Mouse (Mus musculus): ENCODE measurements at regions not wholly inside any gene's neighbourhood (a gene's known extent, or its start where the extent isn't known, plus 50 kb on each side); places are given as distances from the start of the nearest gene placed in this dataset.

- DNase-seq (ENCODE audit: low spot score, missing footprints) (peak; percentile 100), ATAC-seq (ENCODE audit: low FRiP score) (peak; percentile 91)
- under 1% methylated on average over 14 of the region's 14 CpGs for WGBS
- Histone ChIP-seq H3K27me3 (ENCODE audit: control insufficient read depth, insufficient read depth, low read length) (peaks cover 3% of the 10 kb centered on the region; the same call in 1 of the 2 replicates), H3K4me1 (ENCODE audit: control insufficient read depth, insufficient read depth, low read length) (peaks cover 6% of the 10 kb centered on the region; the same call in 1 of the 2 replicates), H3K9me3 (ENCODE audit: control insufficient read depth, low read length) (no peaks in the 10 kb centered on the region), H3K36me3 (ENCODE audit: control insufficient read depth, insufficient read depth, low read length) (no peaks in the 10 kb centered on the region), H3K4me3 (ENCODE audit: low read depth, low read length) (no peak overlapping the region), H3K4me2 (peak overlapping the region; percentile 6; the same call in 1 of the 2 replicates), H3K9ac (ENCODE audit: low read length) (0 out of 2 replicates have a peak overlapping the region, but pooled peaks have one; percentile 1), H3K27ac (ENCODE audit: low read depth, low read length) (no peak overlapping the region)
Measured at GRCm38 (mm10) chr5:134006470-134007126, 92.9 kb upstream of the Castor2 start.

GRCm38 (mm10) chr5:134006001-134006400 is 93.5 kb upstream of the Castor2 start:
- no peak overlapping the region for H3K4me2 ChIP-seq
- WGBS, result 14% methylated on average over 3 of the region's 3 CpGs
- no peak overlapping the region for H3K4me3 ChIP-seq (ENCODE audit: low read depth, low read length)
- no peaks in the 10 kb centered on the region for H3K9me3 ChIP-seq (ENCODE audit: control insufficient read depth, low read length)
- peaks cover 6% of the 10 kb centered on the region; the same call in 1 of the 2 replicates for H3K4me1 ChIP-seq (ENCODE audit: control insufficient read depth, insufficient read depth, low read length)
- peaks cover 3% of the 10 kb centered on the region; the same call in 1 of the 2 replicates for H3K27me3 ChIP-seq (ENCODE audit: control insufficient read depth, insufficient read depth, low read length)
- no peak overlapping the region for H3K9ac ChIP-seq (ENCODE audit: low read length)
- no peak overlapping the region for H3K27ac ChIP-seq (ENCODE audit: low read depth, low read length)
- DNase-seq (ENCODE audit: low spot score, missing footprints), result no peak
- no peak for ATAC-seq (ENCODE audit: low FRiP score)
- H3K36me3 ChIP-seq (ENCODE audit: control insufficient read depth, insufficient read depth, low read length), result no peaks in the 10 kb centered on the region

DNA sequence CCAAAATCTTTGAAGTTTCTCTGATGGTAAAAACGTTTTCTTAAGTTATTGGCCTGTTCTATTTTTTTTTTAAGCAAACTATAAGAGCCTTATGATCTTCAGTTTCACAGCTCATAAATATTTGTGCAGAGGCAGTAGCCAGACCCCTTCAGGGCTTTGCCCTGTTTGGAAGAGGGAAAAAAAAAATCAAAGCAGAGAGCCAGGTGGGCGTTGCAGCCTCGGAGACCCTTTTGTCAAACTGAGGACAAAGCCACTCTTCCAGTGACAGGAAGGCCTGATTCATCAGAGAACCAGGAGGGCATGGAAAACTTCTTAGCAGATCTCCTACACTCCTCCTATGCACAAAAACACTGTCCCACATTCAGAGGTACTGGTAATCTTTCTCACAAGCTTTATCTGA is 99.4 kb upstream of the Castor2 start:
- no peaks in the 10 kb centered on the region for H3K9me3 ChIP-seq (ENCODE audit: control insufficient read depth, low read length)
- peak overlapping the region; percentile 58 for H3K27ac ChIP-seq (ENCODE audit: low read depth, low read length)
- WGBS, result 4% methylated on average over 3 of the region's 3 CpGs
- no peaks in the 10 kb centered on the region; the same call in 1 of the 2 replicates for H3K27me3 ChIP-seq (ENCODE audit: control insufficient read depth, insufficient read depth, low read length)
- H3K4me3 ChIP-seq (ENCODE audit: low read depth, low read length), result no peak overlapping the region
- H3K9ac ChIP-seq (ENCODE audit: low read length), result no peak overlapping the region
- no peak for ATAC-seq (ENCODE audit: low FRiP score)
- DNase-seq (ENCODE audit: low spot score, missing footprints), result no peak
- no peaks in the 10 kb centered on the region for H3K36me3 ChIP-seq (ENCODE audit: control insufficient read depth, insufficient read depth, low read length)
- no peak overlapping the region for H3K4me2 ChIP-seq
- H3K4me1 ChIP-seq (ENCODE audit: control insufficient read depth, insufficient read depth, low read length), result peaks cover 12% of the 10 kb centered on the region

DNA sequence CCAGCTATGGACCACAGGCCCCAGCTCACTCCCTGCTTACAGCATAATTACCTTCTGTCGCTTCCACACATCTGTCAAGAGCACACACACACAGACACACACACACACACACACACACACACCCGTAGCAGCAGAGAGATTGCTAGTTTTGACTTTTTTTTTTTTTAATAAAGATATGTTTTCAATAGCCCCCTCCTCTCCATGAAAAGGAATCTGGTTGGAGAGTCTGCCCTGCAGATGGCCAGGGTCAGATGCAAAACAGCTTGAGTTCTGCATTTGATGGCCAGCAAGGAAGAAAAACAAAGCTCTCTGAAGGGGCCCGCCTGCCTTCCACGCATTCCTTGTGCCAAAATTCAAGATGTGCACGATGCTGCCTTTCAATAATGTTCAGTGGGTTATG is 99.8 kb upstream of the Castor2 start:
- H3K4me1 ChIP-seq (ENCODE audit: control insufficient read depth, insufficient read depth, low read length), result peaks cover 12% of the 10 kb centered on the region
- ATAC-seq (ENCODE audit: low FRiP score) (0 out of 2 replicates have a peak, but pooled peaks have one; percentile 58), DNase-seq (ENCODE audit: low spot score, missing footprints) (peak; percentile 90)
- no peak overlapping the region for H3K9ac ChIP-seq (ENCODE audit: low read length)
- no peak overlapping the region for H3K27ac ChIP-seq (ENCODE audit: low read depth, low read length)
- no peaks in the 10 kb centered on the region for H3K9me3 ChIP-seq (ENCODE audit: control insufficient read depth, low read length)
- H3K4me3 ChIP-seq (ENCODE audit: low read depth, low read length), result no peak overlapping the region
- WGBS, result 10% methylated on average over 5 of the region's 5 CpGs
- no peaks in the 10 kb centered on the region; the same call in 1 of the 2 replicates for H3K27me3 ChIP-seq (ENCODE audit: control insufficient read depth, insufficient read depth, low read length)
- no peaks in the 10 kb centered on the region for H3K36me3 ChIP-seq (ENCODE audit: control insufficient read depth, insufficient read depth, low read length)
- H3K4me2 ChIP-seq, result no peak overlapping the region

DNA sequence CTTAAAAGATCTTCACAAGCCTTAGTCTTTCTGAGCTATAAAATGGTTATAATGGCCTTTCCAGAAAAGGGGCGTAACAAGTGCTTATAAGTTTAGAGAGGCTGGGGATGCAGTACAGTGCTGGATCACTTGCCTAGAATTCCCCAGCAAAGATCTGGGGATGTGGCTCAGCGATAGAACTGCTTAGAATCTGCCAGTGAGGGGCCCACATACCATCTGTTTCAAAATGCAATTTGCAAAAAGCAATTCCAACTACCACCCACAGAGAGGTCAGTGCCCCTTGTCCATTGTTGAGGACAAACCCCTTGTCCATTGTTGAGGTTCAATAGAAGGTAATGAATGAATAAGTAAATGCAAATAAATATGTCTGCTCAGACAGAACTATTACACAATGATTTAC is 107.5 kb upstream of the Castor2 start:
- Histone ChIP-seq H3K4me3 (ENCODE audit: low read depth, low read length) (no peak overlapping the region), H3K4me2 (no peak overlapping the region), H3K36me3 (ENCODE audit: control insufficient read depth, insufficient read depth, low read length) (no peaks in the 10 kb centered on the region), H3K9me3 (ENCODE audit: control insufficient read depth, low read length) (no peaks in the 10 kb centered on the region), H3K9ac (ENCODE audit: low read length) (no peak overlapping the region), H3K4me1 (ENCODE audit: control insufficient read depth, insufficient read depth, low read length) (peaks cover 4% of the 10 kb centered on the region), H3K27ac (ENCODE audit: low read depth, low read length) (no peak overlapping the region), H3K27me3 (ENCODE audit: control insufficient read depth, insufficient read depth, low read length) (peaks cover 39% of the 10 kb centered on the region)
- ATAC-seq (ENCODE audit: low FRiP score) (0 out of 2 replicates have a peak, but pooled peaks have one; percentile 46), DNase-seq (ENCODE audit: low spot score, missing footprints) (peak; percentile 91)
- 32% methylated on average over 2 of the region's 2 CpGs for WGBS

- DNase-seq (ENCODE audit: low spot score, missing footprints) (no peak), ATAC-seq (ENCODE audit: low FRiP score) (peak; percentile 68)
- 24% methylated on average over 3 of the region's 3 CpGs for WGBS
- Histone ChIP-seq H3K27me3 (ENCODE audit: control insufficient read depth, insufficient read depth, low read length) (peaks cover 44% of the 10 kb centered on the region), H3K36me3 (ENCODE audit: control insufficient read depth, insufficient read depth, low read length) (no peaks in the 10 kb centered on the region), H3K4me1 (ENCODE audit: control insufficient read depth, insufficient read depth, low read length) (peaks cover 4% of the 10 kb centered on the region), H3K9ac (ENCODE audit: low read length) (no peak overlapping the region), H3K9me3 (ENCODE audit: control insufficient read depth, low read length) (no peaks in the 10 kb centered on the region), H3K4me2 (no peak overlapping the region), H3K27ac (ENCODE audit: low read depth, low read length) (no peak overlapping the region), H3K4me3 (ENCODE audit: low read depth, low read length) (no peak overlapping the region)
Measured at GRCm38 (mm10) chr5:133991556-133991955, 108.0 kb upstream of the Castor2 start.

DNA sequence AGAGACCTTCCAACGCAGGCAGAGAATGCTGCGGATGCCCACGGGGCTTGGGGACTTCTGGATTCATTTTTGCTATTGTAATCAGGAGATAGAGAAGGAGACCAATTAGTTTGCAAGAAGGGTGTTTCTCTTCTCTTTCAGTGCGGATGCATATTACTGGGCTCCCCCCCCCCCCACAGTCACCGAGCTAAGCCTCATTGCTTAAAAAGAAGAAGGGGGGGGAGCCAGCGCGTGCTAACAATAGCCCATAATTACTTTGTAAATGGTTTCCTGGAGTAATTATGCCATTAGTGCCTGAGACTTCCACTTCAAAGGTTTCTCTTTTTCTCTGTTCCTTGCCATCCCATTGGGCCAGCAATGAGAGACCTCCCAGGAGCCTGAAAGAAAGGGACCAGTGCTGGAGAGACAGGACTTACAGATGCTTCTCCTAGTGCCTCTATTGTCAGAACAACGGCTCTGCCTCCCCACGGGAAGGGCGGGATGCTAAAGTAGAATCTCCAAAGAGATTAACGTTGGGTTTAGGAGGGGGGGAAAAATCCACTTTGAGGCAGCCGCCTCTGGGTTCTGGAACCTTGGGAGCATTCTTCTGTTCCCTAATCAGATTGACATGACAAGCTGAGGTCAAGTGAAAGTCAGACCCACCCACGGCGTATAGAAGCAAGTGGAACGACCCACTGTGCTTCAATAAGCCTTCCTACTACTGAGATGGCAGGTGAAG is 116.1 kb upstream of the Castor2 start:
- Histone ChIP-seq H3K36me3 (ENCODE audit: control insufficient read depth, insufficient read depth, low read length) (no peaks in the 10 kb centered on the region), H3K27ac (ENCODE audit: low read depth, low read length) (no peak overlapping the region), H3K4me3 (ENCODE audit: low read depth, low read length) (no peak overlapping the region), H3K9ac (ENCODE audit: low read length) (no peak overlapping the region), H3K27me3 (ENCODE audit: control insufficient read depth, insufficient read depth, low read length) (peaks cover 70% of the 10 kb centered on the region), H3K9me3 (ENCODE audit: control insufficient read depth, low read length) (no peaks in the 10 kb centered on the region), H3K4me1 (ENCODE audit: control insufficient read depth, insufficient read depth, low read length) (peaks cover 15% of the 10 kb centered on the region), H3K4me2 (no peak overlapping the region; the same call in 1 of the 2 replicates)
- ATAC-seq (ENCODE audit: low FRiP score), result peak; percentile 90
- DNase-seq (ENCODE audit: low spot score, missing footprints), result peak; percentile 96
- WGBS, result 3% methylated on average over 14 of the region's 15 CpGs

GRCm38 (mm10) chr5:133970421-133970914 is 129.0 kb upstream of the Castor2 start:
- ATAC-seq (ENCODE audit: low FRiP score), result no peak
- Histone ChIP-seq H3K4me1 (ENCODE audit: control insufficient read depth, insufficient read depth, low read length) (no peaks in the 10 kb centered on the region), H3K9me3 (ENCODE audit: control insufficient read depth, low read length) (no peaks in the 10 kb centered on the region), H3K27me3 (ENCODE audit: control insufficient read depth, insufficient read depth, low read length) (peaks cover under 1% of the 10 kb centered on the region; the same call in 1 of the 2 replicates), H3K4me2 (no peak overlapping the region), H3K27ac (ENCODE audit: low read depth, low read length) (no peak overlapping the region), H3K36me3 (ENCODE audit: control insufficient read depth, insufficient read depth, low read length) (no peaks in the 10 kb centered on the region), H3K4me3 (ENCODE audit: low read depth, low read length) (no peak overlapping the region), H3K9ac (ENCODE audit: low read length) (no peak overlapping the region)
- DNase-seq (ENCODE audit: low spot score, missing footprints), result no peak
- WGBS, result 81% methylated on average over 12 of the region's 12 CpGs

GRCm38 (mm10) chr5:133963301-133963700 is 136.2 kb upstream of the Castor2 start:
- ATAC-seq (ENCODE audit: low FRiP score) (no peak), DNase-seq (ENCODE audit: low spot score, missing footprints) (no peak)
- H3K4me1 ChIP-seq (ENCODE audit: control insufficient read depth, insufficient read depth, low read length), result no peaks in the 10 kb centered on the region
- no peaks in the 10 kb centered on the region for H3K27me3 ChIP-seq (ENCODE audit: control insufficient read depth, insufficient read depth, low read length)
- H3K4me2 ChIP-seq, result no peak overlapping the region
- no peak overlapping the region for H3K27ac ChIP-seq (ENCODE audit: low read depth, low read length)
- WGBS, result 87% methylated on average over 5 of the region's 5 CpGs
- no peak overlapping the region for H3K4me3 ChIP-seq (ENCODE audit: low read depth, low read length)
- no peaks in the 10 kb centered on the region for H3K9me3 ChIP-seq (ENCODE audit: control insufficient read depth, low read length)
- H3K9ac ChIP-seq (ENCODE audit: low read length), result no peak overlapping the region
- no peaks in the 10 kb centered on the region for H3K36me3 ChIP-seq (ENCODE audit: control insufficient read depth, insufficient read depth, low read length)
